Mouse (Mus musculus) embryonic facial prominence, embryonic 13.5 days (tissue): Measurements from ENCODE around the gene Astn1. TPM values are rescaled to one million over a fixed set of nuclear protein-coding genes. Genes with fewer than 3 reads are reported as not detected.

Source experiments
- ATAC-seq: fragments of 200-750 bp; cut with Nextera tagmentation; 2 replicates; pipeline ENCODE4 v1.8.0; 2017; ENCODE audit warnings: low read depth; ENCODE audit not compliant: insufficient number of reproducible peaks, insufficient read depth, low FRiP score, low TSS enrichment
- H3K27ac ChIP-seq: fragments of 300-500 bp; sonication (generic); 2 replicates; pipeline ENCODE4 v1.5.1; 2015; ENCODE audit warnings: moderate library complexity, mild to moderate bottlenecking, inconsistent platforms
- H3K27me3 ChIP-seq: fragments of 300-500 bp; sonication (generic); 2 replicates; pipeline ENCODE4 v1.6.1; 2015; ENCODE audit warnings: mild to moderate bottlenecking, inconsistent platforms
- H3K36me3 ChIP-seq: fragments of 300-500 bp; sonication (generic); 2 replicates; pipeline ENCODE4 v1.6.1; 2015; ENCODE audit warnings: mild to moderate bottlenecking, inconsistent platforms
- H3K4me1 ChIP-seq: fragments of 300-500 bp; sonication (generic); 2 replicates; pipeline ENCODE4 v1.6.1; 2015; ENCODE audit warnings: inconsistent platforms
- H3K4me2 ChIP-seq: fragments of 300-500 bp; sonication (generic); 2 replicates; pipeline ENCODE4 v1.6.1; 2015; ENCODE audit warnings: moderate library complexity, mild to moderate bottlenecking, inconsistent platforms
- H3K4me3 ChIP-seq: fragments of 300-500 bp; sonication (generic); 2 replicates; pipeline ENCODE4 v1.5.1; 2015; ENCODE audit warnings: mild to moderate bottlenecking, inconsistent platforms
- H3K9ac ChIP-seq: fragments of 300-500 bp; sonication (generic); 2 replicates; pipeline ENCODE4 v1.6.1; 2015; ENCODE audit warnings: mild to moderate bottlenecking, inconsistent platforms
- H3K9me3 ChIP-seq: fragments of 300-500 bp; sonication (generic); 2 replicates; pipeline ENCODE4 v1.6.1; 2016; ENCODE audit warnings: inconsistent platforms
- WGBS: fragments of 180-500 bp; shearing (Covaris S2); methylation state at CpG from one replicate; pipeline ENCODE4 v1.1.7; 2015; ENCODE audit warnings: mixed read lengths; 5-methylcytosine and 5-hydroxymethylcytosine counted together
- polyA plus RNA-seq: library from polyadenylated mRNA; unstranded; fragments of >200 nt; fragmentation: Nextera tagmentation; extraction: Ambion mirVana; gene quantifications from 2 replicates; pipeline ENCODE4 v1.2.1, GENCODE M21; 2015

Gene Astn1
- polyA plus RNA-seq, result 5.6 and 5.9 TPM in 2 replicates

- 0 out of 2 replicates have a peak within 1 kb of the TSS, but pooled peaks have one; percentile 29 for H3K27ac ChIP-seq
- H3K36me3 ChIP-seq, result no peaks in the 10 kb centered on the region
- H3K9ac ChIP-seq, result peak within 1 kb of the TSS; percentile 74
- peak within 1 kb of the TSS; percentile 51 for H3K4me3 ChIP-seq
- 0% methylated on average over 2 of the region's 2 CpGs for WGBS
- peak within 1 kb of the TSS; percentile 75 for H3K4me2 ChIP-seq
- no peak for ATAC-seq
- peaks cover 30% of the 10 kb centered on the region for H3K27me3 ChIP-seq
- H3K4me1 ChIP-seq, result peaks cover 17% of the 10 kb centered on the region
- no peaks in the 10 kb centered on the region for H3K9me3 ChIP-seq
Measured at GRCm38 (mm10) chr1:158361964-158362291, at the start of gene Astn1. Astn1 (plus strand) TSS chr1:158362273.

- Histone ChIP-seq H3K4me2 (no peak overlapping the region), H3K27ac (no peak overlapping the region), H3K27me3 (no peaks in the 10 kb centered on the region), H3K9ac (no peak overlapping the region), H3K9me3 (no peaks in the 10 kb centered on the region), H3K36me3 (no peaks in the 10 kb centered on the region), H3K4me1 (peaks cover 18% of the 10 kb centered on the region), H3K4me3 (no peak overlapping the region)
- 44% methylated on average over 6 of the region's 6 CpGs for WGBS
- no peak for ATAC-seq
Measured at GRCm38 (mm10) chr1:158323325-158323724, 38.7 kb upstream of the Astn1 start.

GRCm38 (mm10) chr1:158328126-158328525, 33.9 kb upstream of the Astn1 start:
- Histone ChIP-seq H3K27me3 (no peaks in the 10 kb centered on the region), H3K27ac (no peak overlapping the region), H3K36me3 (no peaks in the 10 kb centered on the region), H3K4me1 (peaks cover 4% of the 10 kb centered on the region; the same call in 1 of the 2 replicates), H3K9me3 (no peaks in the 10 kb centered on the region), H3K4me2 (no peak overlapping the region), H3K4me3 (no peak overlapping the region), H3K9ac (no peak overlapping the region)
- no peak for ATAC-seq
- 78% methylated on average over 5 of the region's 5 CpGs for WGBS

- no peaks in the 10 kb centered on the region for H3K4me1 ChIP-seq
- no peak overlapping the region for H3K27ac ChIP-seq
- WGBS, result 84% methylated on average over 2 of the region's 2 CpGs
Measured at GRCm38 (mm10) chr1:158328839-158329238, 33.2 kb upstream of the Astn1 start.

GRCm38 (mm10) chr1:158343243-158343714, 18.8 kb upstream of the Astn1 start:
- H3K4me2 ChIP-seq, result no peak overlapping the region
- no peak overlapping the region for H3K9ac ChIP-seq
- H3K27ac ChIP-seq, result no peak overlapping the region
- no peak for ATAC-seq
- WGBS, result 33% methylated on average over 6 of the region's 6 CpGs
- peaks cover 8% of the 10 kb centered on the region; the same call in 1 of the 2 replicates for H3K4me1 ChIP-seq
- no peak overlapping the region for H3K4me3 ChIP-seq
- no peaks in the 10 kb centered on the region for H3K9me3 ChIP-seq
- H3K27me3 ChIP-seq, result no peaks in the 10 kb centered on the region
- no peaks in the 10 kb centered on the region for H3K36me3 ChIP-seq

More at GRCm38 (mm10) chr1:158328839-158329238, 33.2 kb upstream of the Astn1 start:
- no peaks in the 10 kb centered on the region for H3K9me3 ChIP-seq
- no peak for ATAC-seq
- no peak overlapping the region for H3K4me3 ChIP-seq
- no peaks in the 10 kb centered on the region for H3K36me3 ChIP-seq
- H3K4me2 ChIP-seq, result no peak overlapping the region
- H3K27me3 ChIP-seq, result no peaks in the 10 kb centered on the region
- H3K9ac ChIP-seq, result no peak overlapping the region

- no peak overlapping the region for H3K9ac ChIP-seq
- peaks cover 51% of the 10 kb centered on the region for H3K27me3 ChIP-seq
- H3K36me3 ChIP-seq, result no peaks in the 10 kb centered on the region
- H3K9me3 ChIP-seq, result no peaks in the 10 kb centered on the region
- 72% methylated on average over 5 of the region's 5 CpGs for WGBS
- no peak overlapping the region for H3K4me2 ChIP-seq
- no peak overlapping the region for H3K4me3 ChIP-seq
- ATAC-seq, result no peak
- peaks cover 18% of the 10 kb centered on the region for H3K4me1 ChIP-seq
- H3K27ac ChIP-seq, result no peak overlapping the region
Measured at GRCm38 (mm10) chr1:158353656-158354371, 8.3 kb upstream of the Astn1 start.

GRCm38 (mm10) chr1:158355177-158356050, 6.7 kb upstream of the Astn1 start:
- ATAC-seq, result no peak
- H3K4me1 ChIP-seq, result peaks cover 18% of the 10 kb centered on the region
- no peaks in the 10 kb centered on the region for H3K9me3 ChIP-seq
- 9% methylated on average over 28 of the region's 28 CpGs for WGBS
- H3K27me3 ChIP-seq, result peaks cover 56% of the 10 kb centered on the region
- no peaks in the 10 kb centered on the region for H3K36me3 ChIP-seq
- peak overlapping the region; percentile 51; the same call in 1 of the 2 replicates for H3K9ac ChIP-seq
- peak overlapping the region; percentile 60 for H3K4me3 ChIP-seq
- no peak overlapping the region for H3K27ac ChIP-seq
- peak overlapping the region; percentile 89 for H3K4me2 ChIP-seq

- H3K27ac ChIP-seq, result no peak within 1 kb of the TSS
- peak within 1 kb of the TSS; percentile 51; the same call in 1 of the 2 replicates for H3K9ac ChIP-seq
- peaks cover 18% of the 10 kb centered on the region for H3K4me1 ChIP-seq
- WGBS, result under 1% methylated on average over 30 of the region's 30 CpGs
- peak; percentile 90 for ATAC-seq
- H3K9me3 ChIP-seq, result no peaks in the 10 kb centered on the region
- H3K36me3 ChIP-seq, result no peaks in the 10 kb centered on the region
- H3K27me3 ChIP-seq, result peaks cover 56% of the 10 kb centered on the region
- peak within 1 kb of the TSS; percentile 60 for H3K4me3 ChIP-seq
- peak within 1 kb of the TSS; percentile 89 for H3K4me2 ChIP-seq
Measured at GRCm38 (mm10) chr1:158356051-158356461, 6.0 kb upstream of the Astn1 start, which contains the start of gene Brinp2. Brinp2 (minus strand) TSS chr1:158356326.

- H3K27me3 ChIP-seq, result peaks cover 24% of the 10 kb centered on the region
- under 1% methylated on average over 34 of the region's 37 CpGs for WGBS
- peak overlapping the region; percentile 75 for H3K4me2 ChIP-seq
- peak overlapping the region; percentile 74 for H3K9ac ChIP-seq
- H3K4me1 ChIP-seq, result peaks cover 16% of the 10 kb centered on the region
- 0 out of 2 replicates have a peak overlapping the region, but pooled peaks have one; percentile 29 for H3K27ac ChIP-seq
- peak; percentile 67 for ATAC-seq
- H3K4me3 ChIP-seq, result peak overlapping the region; percentile 51
- H3K9me3 ChIP-seq, result no peaks in the 10 kb centered on the region
- H3K36me3 ChIP-seq, result no peaks in the 10 kb centered on the region
Measured at GRCm38 (mm10) chr1:158362292-158363101, 424 bp downstream of the Astn1 start.

GRCm38 (mm10) chr1:158364461-158364860, 2.4 kb downstream of the Astn1 start:
- Histone ChIP-seq H3K9me3 (no peaks in the 10 kb centered on the region), H3K4me1 (peaks cover 16% of the 10 kb centered on the region), H3K4me3 (no peak overlapping the region), H3K27ac (no peak overlapping the region), H3K27me3 (peaks cover 19% of the 10 kb centered on the region), H3K36me3 (no peaks in the 10 kb centered on the region), H3K4me2 (peak overlapping the region; percentile 34; the same call in 1 of the 2 replicates), H3K9ac (no peak overlapping the region)
- no peak for ATAC-seq
- 66% methylated on average over 1 of the region's 1 CpGs for WGBS

- Histone ChIP-seq H3K9ac (no peak overlapping the region), H3K9me3 (no peaks in the 10 kb centered on the region), H3K4me1 (no peaks in the 10 kb centered on the region), H3K4me2 (no peak overlapping the region), H3K27ac (no peak overlapping the region), H3K4me3 (no peak overlapping the region), H3K36me3 (no peaks in the 10 kb centered on the region), H3K27me3 (no peaks in the 10 kb centered on the region)
- no peak for ATAC-seq
- 85% methylated on average over 6 of the region's 6 CpGs for WGBS
Measured at GRCm38 (mm10) chr1:158382277-158382676, 20.2 kb downstream of the Astn1 start.
